10 mouse cellular contexts compared by ENCODE assay signal in the genomic region with DNA sequence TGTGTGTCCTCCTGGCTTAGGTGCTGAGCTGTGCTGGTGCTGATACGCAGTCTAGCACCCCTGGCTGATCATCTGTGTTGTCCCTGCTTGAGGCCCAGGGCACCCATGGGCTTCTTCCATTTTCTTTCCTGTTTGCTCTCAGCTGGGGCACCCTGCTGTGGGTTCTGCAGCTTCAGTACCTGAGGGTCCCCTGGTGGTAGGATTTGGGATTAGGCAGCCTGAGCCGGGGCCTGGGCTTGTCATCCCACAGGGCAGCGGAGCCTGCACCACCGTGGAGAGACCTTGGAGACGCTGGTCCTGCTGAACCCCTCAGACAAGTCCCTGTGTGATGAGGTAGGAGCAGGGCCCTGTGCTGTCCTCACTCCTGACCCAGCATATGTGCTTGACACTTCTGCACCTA.
DNase-seq lines count a peak whose midpoint lies in the region.
"Had no signal": no experiment of that assay in that cellular context is flagged by ENCODE, and none has a peak within 500 bp of the region (broad histone marks: within the 10 kb centered on the region; RNA-seq: fewer than 3 reads in every experiment).

No protein-coding gene starts in this region.

- DNase-seq in cerebellum, adult 11-12 months: peak; percentile 21
- no peak for DNase-seq in cerebellum, adult 18-20 months
- peak; percentile 23 to 32 for DNase-seq in kidney, postnatal 25 days
- DNase-seq in kidney, adult 9 months: no peak
- DNase-seq in testis, postnatal 10 days (ENCODE audit: low spot score): peak; percentile 50
- no peak for DNase-seq in testis, postnatal 14 days (ENCODE audit: low spot score)
- DNase-seq in naive thymus-derived CD4-positive, alpha-beta T cell, adult 2 months (ENCODE audit: low read depth): peak; percentile 14
- no peak for DNase-seq in ovary, postnatal 14 days (ENCODE audit: low spot score)
- DNase-seq: adrenal gland, postnatal 36 days; thymus, postnatal 14 days had no signal

Comparison
In these comparisons a context has a peak if more than half of its experiments do, and no peak if none do; other contexts are left out.
1. DNase-seq: peak in cerebellum, adult 11-12 months (single experiment), kidney, postnatal 25 days (2 of 2), testis, postnatal 10 days (single experiment) and naive thymus-derived CD4-positive, alpha-beta T cell, adult 2 months (single experiment); none in cerebellum, adult 18-20 months (0 of 2), kidney, adult 9 months (single experiment), testis, postnatal 14 days (single experiment) and ovary, postnatal 14 days (single experiment).